Mouse (Mus musculus): ENCODE results near the gene Tmprss3. TPM values are rescaled to one million over a fixed set of nuclear protein-coding genes. Genes with fewer than 3 reads are reported as not detected.

The Tmprss3 gene
- total and polyA plus RNA-seq, 2 experiments from 2014 or later, result 0.10 to 0.16 TPM

GRCm38 (mm10) chr17:31208654-31209053, 9.9 kb upstream of the Tmprss3 start:
- Histone ChIP-seq H3K36me3 (ENCODE audit: insufficient read depth, low read length) (no peaks in the 10 kb centered on the region), H3K4me2 (ENCODE audit: low read depth, low read length, poor library complexity, severe bottlenecking) (no peak overlapping the region), H3K4me1 (ENCODE audit: insufficient read depth, low read length) (no peaks in the 10 kb centered on the region), H3K9ac (replicated peaks; ENCODE audit: low read length, poor library complexity, severe bottlenecking) (no peak overlapping the region), H3K9me3 (ENCODE audit: low read length) (no peaks in the 10 kb centered on the region), H3K27me3 (ENCODE audit: insufficient read depth, low read length) (no peaks in the 10 kb centered on the region), H3K4me3 (ENCODE audit: low read depth, low read length) (no peak overlapping the region), H3K27ac (ENCODE audit: low read depth, low read length) (no peak overlapping the region)
- DNase-seq (ENCODE audit: low spot score) (no peak), ATAC-seq (ENCODE audit: low FRiP score) (no peak)
- no peak for TF ChIP-seq CTCF (IDR thresholded peaks at IDR 0.05)
- WGBS, result 91% methylated on average over 8 of the region's 8 CpGs

DNA sequence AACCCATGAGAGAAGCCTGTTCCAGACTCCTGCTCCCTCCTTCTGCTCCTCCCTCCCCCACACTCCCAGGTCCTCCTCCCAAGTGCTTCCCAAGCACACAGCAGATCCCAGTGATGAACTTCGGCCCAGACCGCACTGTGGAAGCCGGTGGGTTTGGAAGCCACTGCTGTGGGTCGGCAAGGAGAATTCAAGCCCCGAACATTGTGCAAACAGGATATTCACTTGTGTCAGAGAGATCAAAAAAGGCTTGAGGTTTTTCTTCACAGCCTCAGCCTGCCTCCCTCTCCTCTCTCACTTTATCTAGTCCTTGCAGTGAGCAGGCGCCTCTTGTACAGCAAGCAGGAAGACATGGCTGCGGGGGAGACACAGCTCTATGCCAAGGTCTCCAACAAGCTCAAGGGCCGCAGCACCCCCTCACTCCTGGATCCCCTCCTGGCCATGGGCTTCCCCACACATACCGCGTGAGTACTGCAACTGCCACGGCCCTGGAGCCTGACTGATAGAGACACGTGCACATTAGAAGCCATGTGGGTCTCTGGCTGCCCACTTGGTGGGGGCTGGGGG, 9.1 kb upstream of the Tmprss3 start, which contains the start of gene Ubash3a:
Gene Ubash3a, plus strand, starts transcription at position 103 of the 564 bp plus-strand sequence.
- DNase-seq (ENCODE audit: low spot score) (no peak), ATAC-seq (ENCODE audit: low FRiP score) (no peak)
- WGBS, result 76% methylated on average over 12 of the region's 12 CpGs
- no peaks in the 10 kb centered on the region for H3K36me3 ChIP-seq (ENCODE audit: insufficient read depth, low read length)
- H3K4me3 ChIP-seq (ENCODE audit: low read depth, low read length), result no peak within 1 kb of the TSS
- no peaks in the 10 kb centered on the region for H3K9me3 ChIP-seq (ENCODE audit: low read length)
- no peak within 1 kb of the TSS for H3K4me2 ChIP-seq (ENCODE audit: low read depth, low read length, poor library complexity, severe bottlenecking)
- H3K27ac ChIP-seq (ENCODE audit: low read depth, low read length), result no peak within 1 kb of the TSS
- no peak for TF ChIP-seq CTCF (IDR thresholded peaks at IDR 0.05)
- H3K4me1 ChIP-seq (ENCODE audit: insufficient read depth, low read length), result no peaks in the 10 kb centered on the region
- no peak within 1 kb of the TSS for H3K9ac ChIP-seq (replicated peaks; ENCODE audit: low read length, poor library complexity, severe bottlenecking)
- no peaks in the 10 kb centered on the region for H3K27me3 ChIP-seq (ENCODE audit: insufficient read depth, low read length)

GRCm38 (mm10) chr17:31196283-31196682, 2.5 kb downstream of the Tmprss3 start:
- Histone ChIP-seq H3K36me3 (ENCODE audit: insufficient read depth, low read length) (no peaks in the 10 kb centered on the region), H3K9me3 (ENCODE audit: low read length) (no peaks in the 10 kb centered on the region), H3K9ac (replicated peaks; ENCODE audit: low read length, poor library complexity, severe bottlenecking) (no peak overlapping the region), H3K4me2 (ENCODE audit: low read depth, low read length, poor library complexity, severe bottlenecking) (no peak overlapping the region), H3K4me3 (ENCODE audit: low read depth, low read length) (no peak overlapping the region), H3K27ac (ENCODE audit: low read depth, low read length) (no peak overlapping the region), H3K4me1 (ENCODE audit: insufficient read depth, low read length) (0 out of 2 replicates have a peak, but pooled peaks cover 4% of the 10 kb centered on the region), H3K27me3 (ENCODE audit: insufficient read depth, low read length) (no peaks in the 10 kb centered on the region)
- no peak for ATAC-seq (ENCODE audit: low FRiP score)
- DNase-seq (ENCODE audit: low spot score), result no peak
- whole genome bisulfite sequencing, result 91% methylated on average over 7 of the region's 7 CpGs
- TF ChIP-seq CTCF (IDR thresholded peaks at IDR 0.05), result no peak

DNA sequence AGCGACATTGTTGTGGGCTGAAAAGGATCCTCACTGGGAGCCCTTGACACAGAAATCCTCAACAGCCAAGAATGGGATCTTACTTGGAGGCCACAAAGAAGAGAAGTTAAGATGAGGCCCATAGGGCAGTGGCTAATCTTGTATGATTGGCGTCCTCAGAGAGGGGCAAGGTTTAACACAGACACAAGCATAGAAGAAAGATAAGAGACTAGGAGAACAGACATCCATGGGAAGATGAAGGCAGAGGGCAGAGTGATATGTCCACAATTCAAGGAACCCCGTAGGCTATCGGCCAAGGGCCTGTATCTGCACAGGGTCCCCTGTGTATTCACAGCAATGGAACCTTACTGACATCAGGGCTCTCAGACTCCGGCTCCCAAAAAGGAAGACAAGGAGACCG, 3.6 kb downstream of the Tmprss3 start:
- H3K4me2 ChIP-seq (ENCODE audit: low read depth, low read length, poor library complexity, severe bottlenecking), result no peak overlapping the region
- no peak overlapping the region for H3K9ac ChIP-seq (replicated peaks; ENCODE audit: low read length, poor library complexity, severe bottlenecking)
- no peak for ATAC-seq (ENCODE audit: low FRiP score)
- WGBS, result 58% methylated on average over 6 of the region's 6 CpGs
- H3K27me3 ChIP-seq (ENCODE audit: insufficient read depth, low read length), result no peaks in the 10 kb centered on the region
- H3K9me3 ChIP-seq (ENCODE audit: low read length), result no peaks in the 10 kb centered on the region
- 0 out of 2 replicates have a peak, but pooled peaks cover 4% of the 10 kb centered on the region for H3K4me1 ChIP-seq (ENCODE audit: insufficient read depth, low read length)
- no peak for DNase-seq (ENCODE audit: low spot score)
- no peak for TF ChIP-seq CTCF (IDR thresholded peaks at IDR 0.05)
- H3K4me3 ChIP-seq (ENCODE audit: low read depth, low read length), result no peak overlapping the region
- H3K36me3 ChIP-seq (ENCODE audit: insufficient read depth, low read length), result no peaks in the 10 kb centered on the region
- H3K27ac ChIP-seq (ENCODE audit: low read depth, low read length), result no peak overlapping the region

DNA sequence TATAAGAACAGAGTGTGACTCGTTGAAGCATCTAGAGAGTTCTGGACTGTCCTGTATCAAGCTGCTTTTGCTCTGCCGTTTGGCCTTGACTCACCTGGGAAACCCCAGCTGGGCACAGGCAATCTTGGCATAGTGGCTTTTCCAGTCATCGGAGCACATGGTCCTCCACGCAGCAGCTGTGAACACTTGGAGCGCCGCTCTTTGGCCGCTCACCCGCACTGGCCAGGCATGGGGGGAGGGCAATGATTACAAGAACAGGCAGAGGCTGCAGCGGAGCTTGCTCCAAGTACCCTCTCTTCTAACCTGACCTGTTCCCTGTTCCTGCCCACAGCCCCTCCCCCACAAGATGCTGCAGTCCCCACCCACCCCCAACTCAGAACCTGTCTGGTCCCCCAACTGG, 5.4 kb downstream of the Tmprss3 start:
- H3K27me3 ChIP-seq (ENCODE audit: insufficient read depth, low read length), result no peaks in the 10 kb centered on the region
- TF ChIP-seq CTCF (IDR thresholded peaks at IDR 0.05), result no peak
- no peak overlapping the region for H3K9ac ChIP-seq (replicated peaks; ENCODE audit: low read length, poor library complexity, severe bottlenecking)
- ATAC-seq (ENCODE audit: low FRiP score) (no peak; the same call in 1 of the 2 replicates), DNase-seq (ENCODE audit: low spot score) (no peak)
- H3K27ac ChIP-seq (ENCODE audit: low read depth, low read length), result no peak overlapping the region
- H3K36me3 ChIP-seq (ENCODE audit: insufficient read depth, low read length), result no peaks in the 10 kb centered on the region
- 91% methylated on average over 9 of the region's 9 CpGs for WGBS
- no peaks in the 10 kb centered on the region for H3K9me3 ChIP-seq (ENCODE audit: low read length)
- 0 out of 2 replicates have a peak, but pooled peaks cover 4% of the 10 kb centered on the region for H3K4me1 ChIP-seq (ENCODE audit: insufficient read depth, low read length)
- H3K4me2 ChIP-seq (ENCODE audit: low read depth, low read length, poor library complexity, severe bottlenecking), result no peak overlapping the region
- H3K4me3 ChIP-seq (ENCODE audit: low read depth, low read length), result no peak overlapping the region

DNA sequence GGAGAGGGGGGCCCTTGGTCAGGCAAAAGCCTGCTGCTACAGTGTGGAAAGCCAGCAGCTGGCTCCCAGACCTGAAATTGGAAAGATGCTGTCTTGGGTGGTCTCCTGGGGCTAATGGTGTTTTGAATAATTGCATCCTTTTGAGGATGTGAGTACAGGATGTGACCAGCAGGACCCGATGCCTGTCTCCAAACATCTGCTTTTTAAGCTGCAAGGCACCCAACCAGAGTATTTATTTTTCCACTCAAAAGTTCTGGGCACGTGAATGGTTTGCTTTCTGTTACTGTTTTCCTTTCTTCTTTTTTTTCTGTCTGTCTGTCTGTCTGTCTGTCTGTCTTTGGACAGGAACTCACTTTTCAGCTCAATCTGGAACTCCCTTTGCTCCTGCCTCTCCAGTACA, 6.1 kb downstream of the Tmprss3 start:
- Histone ChIP-seq H3K9me3 (ENCODE audit: low read length) (no peaks in the 10 kb centered on the region), H3K27me3 (ENCODE audit: insufficient read depth, low read length) (no peaks in the 10 kb centered on the region), H3K4me3 (ENCODE audit: low read depth, low read length) (no peak overlapping the region), H3K9ac (replicated peaks; ENCODE audit: low read length, poor library complexity, severe bottlenecking) (no peak overlapping the region), H3K36me3 (ENCODE audit: insufficient read depth, low read length) (no peaks in the 10 kb centered on the region), H3K4me2 (ENCODE audit: low read depth, low read length, poor library complexity, severe bottlenecking) (no peak overlapping the region), H3K4me1 (ENCODE audit: insufficient read depth, low read length) (0 out of 2 replicates have a peak, but pooled peaks cover 4% of the 10 kb centered on the region), H3K27ac (ENCODE audit: low read depth, low read length) (no peak overlapping the region)
- DNase-seq (ENCODE audit: low spot score), result no peak
- no peak for ATAC-seq (ENCODE audit: low FRiP score)
- WGBS, result 65% methylated on average over 2 of the region's 2 CpGs
- no peak for TF ChIP-seq CTCF (IDR thresholded peaks at IDR 0.05)
